Mouse (Mus musculus): ENCODE results near the gene Sulf2. TPM values are rescaled to one million over a fixed set of nuclear protein-coding genes. Genes with fewer than 3 reads are reported as not detected.
A peak's percentile ranks its signal among the peaks of the same experiment; 100 is the strongest.

The Sulf2 gene
- polyA plus RNA-seq, 1 experiment = 119 TPM

DNA sequence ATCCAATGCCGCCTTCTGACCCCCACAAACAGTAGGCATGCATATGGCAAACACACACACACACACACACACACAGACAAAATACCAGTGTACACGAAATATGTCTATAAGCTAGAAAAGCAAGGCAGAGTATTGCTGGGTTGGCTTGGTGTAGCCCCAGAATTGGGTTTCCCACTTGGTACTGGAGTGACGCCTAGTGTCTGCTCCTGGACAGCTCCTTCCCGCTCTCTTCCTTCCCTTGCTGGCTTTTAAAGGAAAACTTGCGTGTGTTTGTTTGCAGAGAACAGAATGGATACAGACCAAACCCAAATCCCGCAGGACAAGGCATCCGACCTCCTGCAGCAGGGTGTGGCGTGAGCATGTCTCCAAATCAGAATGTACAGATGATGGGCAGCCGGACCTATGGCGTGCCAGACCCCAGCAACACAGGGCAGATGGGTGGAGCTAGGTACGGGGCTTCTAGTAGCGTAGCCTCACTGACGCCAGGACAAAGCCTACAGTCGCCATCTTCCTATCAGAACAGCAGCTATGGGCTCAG is 101.4 kb downstream of the Sulf2 start:
- H3K27me3 ChIP-seq (ENCODE audit: control insufficient read depth, insufficient read depth, low read length, poor library complexity, severe bottlenecking) = no peaks in the 10 kb centered on the region
- no peak overlapping the region for H3K4me3 ChIP-seq (ENCODE audit: low read depth, low read length)
- H3K9me3 ChIP-seq (replicated peaks; ENCODE audit: control insufficient read depth, insufficient read depth, low read length, poor library complexity, severe bottlenecking) = no peaks in the 10 kb centered on the region
- H3K27ac ChIP-seq (ENCODE audit: insufficient read depth, low read length) = no peak overlapping the region
- H3K4me1 ChIP-seq (ENCODE audit: control insufficient read depth, insufficient read depth, low read length) = no peaks in the 10 kb centered on the region
- peaks cover 75% of the 10 kb centered on the region for H3K36me3 ChIP-seq (ENCODE audit: control insufficient read depth, insufficient read depth, low read length, poor library complexity, severe bottlenecking)
- TF ChIP-seq POLR2A (IDR thresholded peaks at IDR 0.05; ENCODE audit: insufficient read depth, low read length) (no peak), CTCF (IDR thresholded peaks at IDR 0.05; ENCODE audit: low read depth, low read length) (no peak), EP300 (IDR thresholded peaks at IDR 0.05; ENCODE audit: insufficient read depth, low read depth, low read length) (no peak)
- H3K9ac ChIP-seq (ENCODE audit: low read depth, poor library complexity, severe bottlenecking) = no peak overlapping the region

DNA sequence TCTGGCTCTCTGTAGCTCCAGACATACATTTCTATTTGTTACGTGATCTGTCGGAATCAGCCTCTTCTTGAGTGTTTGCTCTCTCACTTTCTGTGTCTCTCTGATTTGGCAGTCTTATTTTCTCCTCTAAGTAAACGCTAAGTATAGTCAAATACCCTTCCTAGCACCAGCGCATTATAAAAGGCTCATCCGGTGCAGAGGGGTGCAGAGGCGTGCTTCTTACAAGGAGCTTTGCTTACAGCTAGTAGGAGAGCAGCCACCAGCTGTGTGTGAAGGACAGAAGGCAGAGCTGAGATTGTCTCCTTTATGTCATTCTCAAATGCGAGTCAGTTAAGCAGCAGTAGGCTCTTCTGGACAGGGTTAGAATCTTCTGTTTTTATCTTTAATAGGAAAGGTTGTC is 103.5 kb downstream of the Sulf2 start:
- no peak overlapping the region for H3K4me3 ChIP-seq (ENCODE audit: low read depth, low read length)
- H3K36me3 ChIP-seq (ENCODE audit: control insufficient read depth, insufficient read depth, low read length, poor library complexity, severe bottlenecking) = peaks cover 78% of the 10 kb centered on the region
- H3K27me3 ChIP-seq (ENCODE audit: control insufficient read depth, insufficient read depth, low read length, poor library complexity, severe bottlenecking) = no peaks in the 10 kb centered on the region
- no peaks in the 10 kb centered on the region for H3K9me3 ChIP-seq (replicated peaks; ENCODE audit: control insufficient read depth, insufficient read depth, low read length, poor library complexity, severe bottlenecking)
- TF ChIP-seq POLR2A (IDR thresholded peaks at IDR 0.05; ENCODE audit: insufficient read depth, low read length) (no peak), CTCF (IDR thresholded peaks at IDR 0.05; ENCODE audit: low read depth, low read length) (no peak), EP300 (IDR thresholded peaks at IDR 0.05; ENCODE audit: insufficient read depth, low read depth, low read length) (no peak)
- no peak overlapping the region for H3K9ac ChIP-seq (ENCODE audit: low read depth, poor library complexity, severe bottlenecking)
- no peak overlapping the region for H3K27ac ChIP-seq (ENCODE audit: insufficient read depth, low read length)
- H3K4me1 ChIP-seq (ENCODE audit: control insufficient read depth, insufficient read depth, low read length) = no peaks in the 10 kb centered on the region

DNA sequence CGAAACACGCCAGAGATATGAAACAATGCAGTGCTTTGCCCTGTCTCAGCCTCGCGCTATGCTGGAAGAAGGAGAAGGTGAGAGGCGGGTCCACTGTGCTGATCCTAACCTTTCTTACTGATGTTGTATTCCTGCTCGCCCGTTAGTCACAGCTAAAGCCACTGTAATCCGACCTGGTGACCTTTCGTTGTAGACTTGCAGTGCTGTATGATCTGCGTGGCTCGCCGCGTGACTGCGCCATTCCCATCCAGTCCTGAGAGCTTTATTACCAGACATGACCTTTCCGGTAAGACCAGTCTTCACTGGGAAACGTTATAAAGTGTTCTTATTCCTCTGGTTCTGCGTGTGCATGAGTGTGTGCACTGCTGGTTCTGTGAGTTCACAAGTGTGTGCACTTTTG is 104.0 kb downstream of the Sulf2 start:
- no peak overlapping the region for H3K4me3 ChIP-seq (ENCODE audit: low read depth, low read length)
- H3K27ac ChIP-seq (ENCODE audit: insufficient read depth, low read length) = no peak overlapping the region
- peaks cover 78% of the 10 kb centered on the region for H3K36me3 ChIP-seq (ENCODE audit: control insufficient read depth, insufficient read depth, low read length, poor library complexity, severe bottlenecking)
- no peak overlapping the region for H3K9ac ChIP-seq (ENCODE audit: low read depth, poor library complexity, severe bottlenecking)
- TF ChIP-seq CTCF (IDR thresholded peaks at IDR 0.05; ENCODE audit: low read depth, low read length) (no peak), POLR2A (IDR thresholded peaks at IDR 0.05; ENCODE audit: insufficient read depth, low read length) (no peak), EP300 (IDR thresholded peaks at IDR 0.05; ENCODE audit: insufficient read depth, low read depth, low read length) (no peak)
- no peaks in the 10 kb centered on the region for H3K27me3 ChIP-seq (ENCODE audit: control insufficient read depth, insufficient read depth, low read length, poor library complexity, severe bottlenecking)
- H3K9me3 ChIP-seq (replicated peaks; ENCODE audit: control insufficient read depth, insufficient read depth, low read length, poor library complexity, severe bottlenecking) = no peaks in the 10 kb centered on the region
- no peaks in the 10 kb centered on the region for H3K4me1 ChIP-seq (ENCODE audit: control insufficient read depth, insufficient read depth, low read length)

DNA sequence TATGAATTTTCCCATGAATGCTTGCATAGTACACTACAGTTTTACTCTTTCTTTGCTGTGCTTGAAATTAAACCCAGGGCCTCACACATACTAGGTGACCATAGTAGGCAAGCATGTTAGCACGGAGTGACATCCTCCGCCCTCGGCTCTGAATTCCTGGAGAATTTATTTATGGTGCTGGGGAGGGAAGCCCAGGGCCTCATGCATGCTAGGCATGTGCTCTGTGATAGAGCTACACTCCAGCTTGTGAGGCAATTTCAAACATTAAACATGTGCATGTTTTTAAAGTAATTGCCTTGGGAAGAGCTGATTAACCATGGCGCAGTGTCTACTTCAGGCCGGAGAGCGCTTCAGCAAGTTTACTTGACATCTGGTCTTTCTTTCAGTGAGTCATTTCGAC is 106.6 kb downstream of the Sulf2 start:
- Histone ChIP-seq H3K4me3 (ENCODE audit: low read depth, low read length) (no peak overlapping the region), H3K36me3 (ENCODE audit: control insufficient read depth, insufficient read depth, low read length, poor library complexity, severe bottlenecking) (peaks cover 67% of the 10 kb centered on the region), H3K9ac (ENCODE audit: low read depth, poor library complexity, severe bottlenecking) (no peak overlapping the region), H3K4me1 (ENCODE audit: control insufficient read depth, insufficient read depth, low read length) (no peaks in the 10 kb centered on the region), H3K27me3 (ENCODE audit: control insufficient read depth, insufficient read depth, low read length, poor library complexity, severe bottlenecking) (no peaks in the 10 kb centered on the region), H3K27ac (ENCODE audit: insufficient read depth, low read length) (no peak overlapping the region), H3K9me3 (replicated peaks; ENCODE audit: control insufficient read depth, insufficient read depth, low read length, poor library complexity, severe bottlenecking) (no peaks in the 10 kb centered on the region)
- no peak for TF ChIP-seq EP300 (IDR thresholded peaks at IDR 0.05; ENCODE audit: insufficient read depth, low read depth, low read length)
- no peak for TF ChIP-seq POLR2A (IDR thresholded peaks at IDR 0.05; ENCODE audit: insufficient read depth, low read length)
- no peak for TF ChIP-seq CTCF (IDR thresholded peaks at IDR 0.05; ENCODE audit: low read depth, low read length)

DNA sequence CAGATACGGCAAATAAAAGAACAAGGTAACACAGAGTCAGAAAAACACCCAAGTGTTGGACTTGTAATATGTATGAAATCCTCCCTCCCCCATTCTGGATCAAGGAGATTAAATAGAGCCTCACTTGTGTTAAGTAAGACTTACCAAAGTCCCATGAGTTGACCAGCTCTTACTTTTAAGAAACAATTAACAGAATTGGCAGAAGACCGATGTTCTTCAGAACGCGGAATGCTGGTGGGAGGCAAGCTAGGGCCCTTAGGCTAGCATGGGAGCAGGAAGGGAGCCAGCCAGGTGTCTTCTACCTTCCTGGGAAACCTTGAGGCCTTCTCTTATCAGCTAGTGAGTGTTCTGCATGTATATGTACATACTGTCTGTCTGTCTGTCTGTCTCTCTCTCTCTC is 107.5 kb downstream of the Sulf2 start:
- Histone ChIP-seq H3K9me3 (replicated peaks; ENCODE audit: control insufficient read depth, insufficient read depth, low read length, poor library complexity, severe bottlenecking) (no peaks in the 10 kb centered on the region), H3K36me3 (ENCODE audit: control insufficient read depth, insufficient read depth, low read length, poor library complexity, severe bottlenecking) (peaks cover 58% of the 10 kb centered on the region), H3K4me1 (ENCODE audit: control insufficient read depth, insufficient read depth, low read length) (no peaks in the 10 kb centered on the region), H3K4me3 (ENCODE audit: low read depth, low read length) (no peak overlapping the region), H3K27me3 (ENCODE audit: control insufficient read depth, insufficient read depth, low read length, poor library complexity, severe bottlenecking) (no peaks in the 10 kb centered on the region), H3K27ac (ENCODE audit: insufficient read depth, low read length) (no peak overlapping the region), H3K9ac (ENCODE audit: low read depth, poor library complexity, severe bottlenecking) (no peak overlapping the region)
- TF ChIP-seq POLR2A (IDR thresholded peaks at IDR 0.05; ENCODE audit: insufficient read depth, low read length) (no peak), EP300 (IDR thresholded peaks at IDR 0.05; ENCODE audit: insufficient read depth, low read depth, low read length) (no peak), CTCF (IDR thresholded peaks at IDR 0.05; ENCODE audit: low read depth, low read length) (no peak)

DNA sequence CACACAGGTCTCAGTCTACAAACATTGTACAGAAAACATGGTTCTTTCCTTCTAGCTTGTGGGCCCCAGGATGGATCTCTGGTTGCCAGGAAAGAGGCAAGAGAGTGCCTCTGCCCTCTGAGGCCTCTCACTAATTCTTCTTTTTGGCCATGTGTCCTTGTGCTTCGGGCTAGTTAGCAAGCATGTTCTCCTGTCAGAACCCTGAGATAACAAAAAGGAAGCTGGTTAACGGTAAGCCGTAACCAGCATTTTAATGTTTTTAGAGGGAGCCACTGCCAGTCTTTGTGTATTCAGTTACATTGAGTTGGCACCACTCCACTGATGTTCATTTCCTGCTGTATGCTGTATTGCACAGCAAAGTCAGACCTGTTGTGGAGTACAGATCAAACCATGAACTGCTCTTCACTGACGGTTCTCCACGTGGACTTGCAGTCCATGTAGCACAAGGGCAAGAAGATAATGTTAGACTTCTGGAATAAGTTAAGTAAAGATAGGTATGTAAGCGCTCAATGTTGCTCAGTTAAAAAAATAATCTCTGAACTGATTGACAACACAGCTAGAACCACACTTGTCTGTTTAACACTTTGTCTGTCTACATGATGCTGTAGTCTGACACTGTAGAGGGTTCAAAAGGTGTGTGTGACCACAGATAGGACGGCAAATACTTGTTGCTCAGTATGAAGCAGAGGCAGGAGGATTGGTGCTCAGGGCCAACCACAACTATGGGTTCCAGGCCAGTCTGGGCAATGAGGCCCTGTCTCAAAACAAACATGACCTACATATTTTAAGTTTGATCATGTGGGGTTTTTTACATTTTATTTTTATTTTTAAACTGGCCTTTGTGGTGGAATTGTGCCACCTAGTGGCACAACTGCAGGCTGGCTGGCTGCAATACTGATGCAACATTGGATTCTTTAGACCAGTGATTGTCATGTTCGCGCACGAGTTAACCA is 109.6 kb downstream of the Sulf2 start:
- Histone ChIP-seq H3K27ac (ENCODE audit: insufficient read depth, low read length) (0 out of 2 replicates have a peak overlapping the region, but pooled peaks have one; percentile 4), H3K4me3 (ENCODE audit: low read depth, low read length) (no peak overlapping the region), H3K36me3 (ENCODE audit: control insufficient read depth, insufficient read depth, low read length, poor library complexity, severe bottlenecking) (peaks cover 39% of the 10 kb centered on the region), H3K9me3 (replicated peaks; ENCODE audit: control insufficient read depth, insufficient read depth, low read length, poor library complexity, severe bottlenecking) (no peaks in the 10 kb centered on the region), H3K9ac (ENCODE audit: low read depth, poor library complexity, severe bottlenecking) (no peak overlapping the region), H3K4me1 (ENCODE audit: control insufficient read depth, insufficient read depth, low read length) (no peaks in the 10 kb centered on the region), H3K27me3 (ENCODE audit: control insufficient read depth, insufficient read depth, low read length, poor library complexity, severe bottlenecking) (no peaks in the 10 kb centered on the region)
- no peak for TF ChIP-seq POLR2A (IDR thresholded peaks at IDR 0.05; ENCODE audit: insufficient read depth, low read length)
- peak; percentile 61 for TF ChIP-seq CTCF (IDR thresholded peaks at IDR 0.05; ENCODE audit: low read depth, low read length)
- no peak for TF ChIP-seq EP300 (IDR thresholded peaks at IDR 0.05; ENCODE audit: insufficient read depth, low read depth, low read length)

Data from ES-Bruce4 (cell line).